Mouse (Mus musculus) embryonic facial prominence, embryonic 15.5 days (tissue): ENCODE measurements around the gene Nadk2. TPM values are rescaled to one million over a fixed set of nuclear protein-coding genes. Genes with fewer than 3 reads are reported as not detected.

ENCODE experiments used
- ATAC-seq: fragments of 200-750 bp; cut with Nextera tagmentation; 2 replicates; pipeline ENCODE4 v1.8.0; 2017; ENCODE audit warnings: low read depth, moderate TSS enrichment; ENCODE audit not compliant: insufficient number of reproducible peaks, low FRiP score, low TSS enrichment
- H3K27ac ChIP-seq: fragments of 300-500 bp; sonication (generic); replicated peaks from 2 replicates; pipeline ENCODE4 v1.5.1; 2015; ENCODE audit warnings: mild to moderate bottlenecking, inconsistent platforms
- H3K27me3 ChIP-seq: fragments of 300-500 bp; sonication (generic); 2 replicates; pipeline ENCODE4 v1.6.1; 2015; ENCODE audit warnings: inconsistent platforms
- H3K36me3 ChIP-seq: fragments of 300-500 bp; sonication (generic); 2 replicates; pipeline ENCODE4 v1.6.1; 2015; ENCODE audit warnings: mild to moderate bottlenecking, inconsistent platforms
- H3K4me1 ChIP-seq: fragments of 300-500 bp; sonication (generic); 2 replicates; pipeline ENCODE4 v1.6.1; 2015; ENCODE audit warnings: inconsistent platforms
- H3K4me2 ChIP-seq: fragments of 300-500 bp; sonication (generic); replicated peaks from 2 replicates; pipeline ENCODE4 v1.6.1; 2015; ENCODE audit warnings: mild to moderate bottlenecking, inconsistent platforms
- H3K4me3 ChIP-seq: fragments of 300-500 bp; sonication (generic); replicated peaks from 2 replicates; pipeline ENCODE4 v1.5.1; 2015; ENCODE audit warnings: mild to moderate bottlenecking, inconsistent platforms
- H3K9ac ChIP-seq: fragments of 300-500 bp; sonication (generic); 2 replicates; pipeline ENCODE4 v1.6.1; 2015; ENCODE audit warnings: inconsistent platforms
- H3K9me3 ChIP-seq: fragments of 300-500 bp; sonication (generic); replicated peaks from 2 replicates; pipeline ENCODE4 v1.6.1; 2016; ENCODE audit warnings: inconsistent platforms
- WGBS: fragments of 180-500 bp; shearing (Covaris S2); methylation state at CpG from one replicate; pipeline ENCODE4 v1.1.7; 2015; 5-methylcytosine and 5-hydroxymethylcytosine counted together
- polyA plus RNA-seq: library from polyadenylated mRNA; unstranded; fragments of >200 nt; fragmentation: Nextera tagmentation; extraction: Ambion mirVana; gene quantifications from 2 replicates; pipeline ENCODE4 v1.2.1, GENCODE M21; 2015

The Nadk2 gene
- polyA plus RNA-seq, 1 experiment from 2014 or later: 25.2 TPM

DNA sequence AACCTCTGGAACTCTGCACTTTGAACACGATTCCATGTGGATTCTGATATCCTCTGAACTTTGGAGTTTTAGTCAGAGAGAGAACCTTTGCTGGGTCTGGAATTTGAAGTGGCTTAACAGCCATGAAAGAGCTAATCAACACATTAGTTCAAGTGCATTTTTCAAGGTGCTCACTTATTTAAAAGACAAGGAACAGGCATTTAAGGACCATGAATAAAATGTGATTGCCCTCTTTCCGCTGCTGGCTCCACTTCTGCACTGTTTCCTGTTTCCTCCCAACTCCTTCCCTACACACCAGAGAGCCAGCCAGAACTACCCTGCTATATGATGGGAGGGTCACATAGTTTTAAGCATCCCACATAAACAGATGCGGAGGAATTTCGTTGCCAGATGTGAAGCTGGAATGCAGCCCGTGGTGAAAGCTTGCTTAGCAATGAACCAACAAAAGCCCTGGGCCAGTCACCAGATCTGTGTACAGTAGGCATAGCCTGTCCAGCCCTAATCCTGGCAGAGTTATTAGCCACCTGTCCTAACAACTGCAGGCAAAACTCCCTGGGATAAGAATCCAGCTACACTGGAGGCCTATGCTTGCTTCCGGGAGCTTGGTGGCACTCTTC, 63.9 kb downstream of the Nadk2 start:
- peaks cover 32% of the 10 kb centered on the region for H3K36me3 ChIP-seq
- no peak overlapping the region for H3K4me2 ChIP-seq

DNA sequence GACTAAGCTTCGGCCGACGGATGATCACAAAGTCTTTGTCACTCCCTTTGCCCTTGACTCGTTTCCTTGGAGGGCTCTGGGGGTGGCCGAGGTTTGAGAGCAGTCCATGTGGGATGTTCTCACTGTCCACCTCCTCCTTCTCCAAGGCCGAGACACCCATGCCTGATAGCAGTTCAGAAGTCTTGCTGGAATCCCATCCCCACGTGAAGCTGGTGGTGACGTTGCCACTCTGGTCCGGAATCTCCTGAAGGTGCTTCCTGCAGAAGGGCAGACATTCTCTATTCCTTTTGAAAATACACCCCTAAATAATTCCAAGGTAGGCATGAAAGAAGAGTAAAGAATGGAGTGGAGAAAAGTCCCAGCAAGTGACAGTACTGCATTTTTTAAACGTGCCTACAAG, 68.4 kb downstream of the Nadk2 start:
- Histone ChIP-seq H3K36me3 (peaks cover 15% of the 10 kb centered on the region), H3K4me2 (peak overlapping the region; percentile 48), H3K4me3 (peak overlapping the region; percentile 79), H3K9ac (peak overlapping the region; percentile 41), H3K27ac (peak overlapping the region; percentile 59; the same call in 1 of the 2 replicates), H3K9me3 (no peaks in the 10 kb centered on the region), H3K4me1 (peaks cover 41% of the 10 kb centered on the region), H3K27me3 (no peaks in the 10 kb centered on the region)
- ATAC-seq: no peak
- WGBS: 23% methylated on average over 10 of the region's 10 CpGs

More for the DNA sequence above, 63.9 kb downstream of the Nadk2 start:
- Histone ChIP-seq H3K27ac (peak overlapping the region; percentile 63), H3K4me1 (peaks cover 58% of the 10 kb centered on the region), H3K9ac (no peak overlapping the region), H3K9me3 (no peaks in the 10 kb centered on the region), H3K27me3 (no peaks in the 10 kb centered on the region), H3K4me3 (no peak overlapping the region)
- 26% methylated on average over 6 of the region's 6 CpGs for WGBS
- ATAC-seq: peak; percentile 56

- Histone ChIP-seq H3K27ac (peak within 1 kb of the TSS; percentile 79), H3K4me2 (peak within 1 kb of the TSS; percentile 60), H3K9ac (peak within 1 kb of the TSS; percentile 53), H3K36me3 (peaks cover 14% of the 10 kb centered on the region), H3K4me1 (peaks cover 37% of the 10 kb centered on the region), H3K9me3 (no peaks in the 10 kb centered on the region), H3K27me3 (no peaks in the 10 kb centered on the region), H3K4me3 (peak within 1 kb of the TSS; percentile 79)
- WGBS: under 1% methylated on average over 34 of the region's 34 CpGs
- peak; percentile 98 for ATAC-seq
These were observed 69.2 kb downstream of the Nadk2 start, which contains the start of gene Lmbrd2 for GRCm38 (mm10) chr15:9140252-9140680. Gene Lmbrd2, plus strand, starts transcription at chr15:9140550.

DNA sequence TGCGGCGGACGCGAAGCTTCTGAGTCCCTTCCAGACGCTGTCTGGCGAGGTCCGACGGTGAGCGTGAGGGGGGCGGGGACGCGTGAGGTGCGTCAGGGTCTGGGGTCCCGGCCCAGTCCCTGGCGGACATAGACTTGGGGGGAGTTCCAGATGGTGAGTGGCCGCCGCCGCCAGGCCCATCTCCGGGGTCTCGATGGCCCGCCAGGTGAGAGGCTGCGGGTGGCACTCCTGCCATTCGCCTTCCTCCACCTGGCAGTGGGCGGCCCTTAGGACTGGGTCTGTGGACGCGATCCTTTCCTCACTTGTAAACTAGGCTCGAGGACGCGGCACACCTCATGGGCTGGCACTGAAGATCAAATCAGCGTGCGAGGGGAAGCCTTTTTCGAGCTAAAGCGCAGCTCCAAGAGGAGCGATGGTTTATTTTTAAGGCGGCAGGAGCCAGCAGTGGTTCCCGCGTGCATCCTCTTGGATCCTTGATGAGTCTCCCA, 69.7 kb downstream of the Nadk2 start:
- Histone ChIP-seq H3K9ac (peak overlapping the region; percentile 53), H3K4me3 (peak overlapping the region; percentile 79), H3K36me3 (peaks cover 14% of the 10 kb centered on the region), H3K27ac (peak overlapping the region; percentile 79), H3K4me2 (peak overlapping the region; percentile 60), H3K4me1 (peaks cover 32% of the 10 kb centered on the region), H3K27me3 (no peaks in the 10 kb centered on the region), H3K9me3 (no peaks in the 10 kb centered on the region)
- ATAC-seq: peak; percentile 76
- WGBS: 1% methylated on average over 37 of the region's 37 CpGs

DNA sequence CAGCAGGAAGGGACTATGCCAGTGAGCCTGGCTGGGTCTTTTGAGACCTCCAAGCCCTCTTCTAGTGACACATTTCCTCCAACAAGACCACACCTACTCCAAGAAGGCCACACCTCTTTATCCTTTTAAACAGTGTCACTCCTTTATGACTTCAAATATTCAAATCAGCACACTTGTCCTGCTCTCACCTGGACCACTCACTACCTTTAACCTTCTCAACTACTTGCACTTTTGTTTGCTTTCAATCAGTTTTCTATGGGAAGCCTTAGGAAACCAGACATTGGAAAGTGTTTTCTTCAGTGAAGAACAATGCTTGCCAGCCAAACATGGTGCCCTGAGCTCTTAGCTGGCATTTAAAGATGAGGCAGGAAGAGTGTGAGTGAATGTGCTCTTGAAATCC, 84.3 kb downstream of the Nadk2 start, which contains the start of gene Skp2:
Gene Skp2 (minus strand): TSS at position 101 of the 400 bp plus-strand sequence.
- H3K27me3 ChIP-seq: no peaks in the 10 kb centered on the region
- no peak for ATAC-seq
- H3K27ac ChIP-seq: no peak within 1 kb of the TSS
- no peaks in the 10 kb centered on the region for H3K9me3 ChIP-seq
- no peak within 1 kb of the TSS for H3K4me2 ChIP-seq
- peaks cover 41% of the 10 kb centered on the region for H3K36me3 ChIP-seq
- H3K4me3 ChIP-seq: no peak within 1 kb of the TSS
- H3K9ac ChIP-seq: no peak within 1 kb of the TSS
- no peaks in the 10 kb centered on the region for H3K4me1 ChIP-seq

Other genes starting within 250 kb of the Nadk2 start
- 2.4 and 3.0 TPM in 2 replicates for gene Ranbp3l, start 103.3 kb upstream of the Nadk2 start, polyA plus RNA-seq
- 2.2 and 3.3 TPM in 2 replicates for gene Lmbrd2, start 69.3 kb downstream of the Nadk2 start, polyA plus RNA-seq
- gene Skp2, start 84.2 kb downstream of the Nadk2 start, polyA plus RNA-seq: 63.6 and 64.2 TPM in 2 replicates
- 0.07 TPM in 1 of 2 replicates, not detected in the other for gene Ugt3a1, start 205.6 kb downstream of the Nadk2 start, polyA plus RNA-seq